Mouse (Mus musculus) limb, embryonic 13.5 days (tissue): ENCODE measurements at regions not wholly inside any gene's neighbourhood (a gene's known extent, or its start where the extent isn't known, plus 50 kb on each side); places are given as distances from the start of the nearest gene placed in this dataset.

Experiments
- ATAC-seq: fragments of 200-750 bp; cut with Nextera tagmentation; 2 replicates; pipeline ENCODE4 v1.8.0; 2017; ENCODE audit warnings: low read depth, moderate number of reproducible peaks, moderate TSS enrichment; ENCODE audit not compliant: low FRiP score
- H3K27ac ChIP-seq: fragments of 300-500 bp; sonication (generic); 2 replicates; pipeline ENCODE4 v1.5.1; 2015; ENCODE audit warnings: inconsistent platforms, mild to moderate bottlenecking, moderate library complexity
- H3K27me3 ChIP-seq: fragments of 300-500 bp; sonication (generic); 2 replicates; pipeline ENCODE4 v1.6.1; 2015; ENCODE audit warnings: mild to moderate bottlenecking, inconsistent platforms
- H3K36me3 ChIP-seq: fragments of 300-500 bp; sonication (generic); 2 replicates; pipeline ENCODE4 v1.6.1; 2015; ENCODE audit warnings: inconsistent platforms, mild to moderate bottlenecking, moderate library complexity
- H3K4me1 ChIP-seq: fragments of 300-500 bp; sonication (generic); 2 replicates; pipeline ENCODE4 v1.6.1; 2015; ENCODE audit warnings: inconsistent platforms
- H3K4me2 ChIP-seq: fragments of 300-500 bp; sonication (generic); replicated peaks from 2 replicates; pipeline ENCODE4 v1.6.1; 2015; ENCODE audit warnings: inconsistent platforms, mild to moderate bottlenecking, moderate library complexity
- H3K4me3 ChIP-seq: fragments of 300-500 bp; sonication (generic); 2 replicates; pipeline ENCODE4 v1.5.1; 2015; ENCODE audit warnings: moderate library complexity, mild to moderate bottlenecking, inconsistent platforms
- H3K9ac ChIP-seq: fragments of 300-500 bp; sonication (generic); 2 replicates; pipeline ENCODE4 v1.6.1; 2015; ENCODE audit warnings: mild to moderate bottlenecking, inconsistent platforms
- H3K9me3 ChIP-seq: fragments of 300-500 bp; sonication (generic); 2 replicates; pipeline ENCODE4 v1.6.1; 2016; ENCODE audit warnings: inconsistent platforms
- WGBS: fragments of 180-500 bp; shearing (Covaris S2); methylation state at CpG from one replicate; pipeline ENCODE4 v1.1.7; 2015; 5-methylcytosine and 5-hydroxymethylcytosine counted together

DNA sequence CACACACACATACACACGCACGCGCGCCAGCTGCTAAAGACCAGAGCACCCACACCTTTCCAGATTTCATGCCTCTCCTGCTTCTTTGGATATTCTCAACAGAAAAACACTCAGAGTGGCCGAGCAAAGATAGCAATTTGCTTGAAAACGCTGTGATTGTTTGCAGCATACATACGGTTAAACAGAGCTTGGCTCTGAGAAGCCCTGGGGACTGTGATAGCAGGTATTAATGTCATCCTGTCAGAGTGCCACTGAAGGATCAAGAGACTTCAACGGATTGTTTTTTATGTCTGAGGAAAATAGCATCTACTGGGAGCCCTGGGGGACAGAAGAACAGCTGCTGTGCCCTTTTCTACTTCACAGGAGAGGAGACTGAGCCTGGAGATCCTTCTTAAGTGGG is 440.4 kb downstream of the Pdcd6ip start:
- no peak for ATAC-seq
- no peaks in the 10 kb centered on the region for H3K36me3 ChIP-seq
- no peak overlapping the region for H3K27ac ChIP-seq
- H3K9ac ChIP-seq: no peak overlapping the region
- no peaks in the 10 kb centered on the region for H3K9me3 ChIP-seq
- H3K4me1 ChIP-seq: no peaks in the 10 kb centered on the region
- H3K4me3 ChIP-seq: no peak overlapping the region
- WGBS: 80% methylated on average over 8 of the region's 8 CpGs
- H3K4me2 ChIP-seq: no peak overlapping the region
- H3K27me3 ChIP-seq: no peaks in the 10 kb centered on the region

DNA sequence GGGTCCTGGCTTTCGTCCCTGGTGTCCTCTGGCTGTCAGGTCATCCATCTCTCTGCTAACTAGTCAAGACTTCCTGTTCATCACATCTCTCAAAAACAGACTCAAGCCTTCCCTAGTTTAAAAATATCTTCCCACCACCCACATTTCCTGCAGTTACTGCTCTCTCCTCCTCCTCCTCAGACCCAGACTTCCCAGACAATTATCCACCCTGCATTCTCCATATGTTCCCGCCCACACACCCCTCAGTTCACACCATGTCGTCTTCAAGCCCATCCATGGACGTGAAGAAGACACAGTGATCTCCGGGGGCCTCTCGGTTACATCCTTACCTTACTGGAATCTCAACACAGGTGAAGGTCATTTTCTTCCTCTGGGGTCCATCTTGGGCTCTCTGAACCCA is 444.4 kb downstream of the Pdcd6ip start:
- H3K36me3 ChIP-seq: no peaks in the 10 kb centered on the region
- 83% methylated on average over 6 of the region's 6 CpGs for WGBS
- H3K27ac ChIP-seq: no peak overlapping the region
- H3K4me1 ChIP-seq: no peaks in the 10 kb centered on the region
- no peak overlapping the region for H3K4me2 ChIP-seq
- H3K9ac ChIP-seq: no peak overlapping the region
- H3K27me3 ChIP-seq: no peaks in the 10 kb centered on the region
- no peak overlapping the region for H3K4me3 ChIP-seq
- H3K9me3 ChIP-seq: no peaks in the 10 kb centered on the region
- no peak for ATAC-seq

DNA sequence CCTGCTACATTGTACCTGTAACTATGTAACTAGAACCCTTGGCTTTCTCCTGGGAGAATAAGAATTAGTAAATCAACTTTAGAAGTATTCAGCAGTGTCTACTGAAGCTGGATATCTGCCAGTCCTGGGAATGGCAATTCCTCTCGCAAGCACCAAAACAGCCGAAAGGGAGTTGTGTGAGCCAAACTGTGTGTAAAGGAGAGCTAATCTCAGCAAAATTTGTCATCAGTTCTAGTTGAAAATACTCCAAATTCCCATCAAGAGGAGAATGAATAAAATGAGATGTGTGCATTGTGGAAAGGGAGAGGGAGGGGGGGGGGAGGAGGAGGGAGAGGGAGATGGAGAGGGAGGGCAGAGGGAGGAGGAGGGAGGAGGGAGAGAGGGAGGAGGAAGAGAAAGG is 447.8 kb downstream of the Pdcd6ip start:
- Histone ChIP-seq H3K4me2 (no peak overlapping the region), H3K9me3 (peaks cover 2% of the 10 kb centered on the region; the same call in 1 of the 2 replicates), H3K36me3 (no peaks in the 10 kb centered on the region), H3K4me3 (no peak overlapping the region), H3K27ac (no peak overlapping the region), H3K9ac (no peak overlapping the region), H3K4me1 (no peaks in the 10 kb centered on the region), H3K27me3 (no peaks in the 10 kb centered on the region)
- no peak for ATAC-seq
- 94% methylated on average over 2 of the region's 2 CpGs for WGBS

GRCm38 (mm10) chr9:113258556-113258955 is 449.5 kb downstream of the Pdcd6ip start:
- no peaks in the 10 kb centered on the region for H3K4me1 ChIP-seq
- ATAC-seq: no peak
- H3K9ac ChIP-seq: no peak overlapping the region
- H3K27me3 ChIP-seq: no peaks in the 10 kb centered on the region
- no peak overlapping the region for H3K4me3 ChIP-seq
- H3K27ac ChIP-seq: no peak overlapping the region
- H3K36me3 ChIP-seq: no peaks in the 10 kb centered on the region
- peaks cover 4% of the 10 kb centered on the region; the same call in 1 of the 2 replicates for H3K9me3 ChIP-seq
- H3K4me2 ChIP-seq: no peak overlapping the region
- WGBS: 85% methylated on average over 2 of the region's 2 CpGs

- peak; percentile 91 for ATAC-seq
- Histone ChIP-seq H3K4me1 (peaks cover 7% of the 10 kb centered on the region; the same call in 1 of the 2 replicates), H3K9me3 (no peaks in the 10 kb centered on the region), H3K4me3 (no peak overlapping the region), H3K9ac (no peak overlapping the region), H3K27me3 (peaks cover 12% of the 10 kb centered on the region), H3K36me3 (no peaks in the 10 kb centered on the region), H3K4me2 (no peak overlapping the region), H3K27ac (no peak overlapping the region)
- WGBS: 34% methylated on average over 12 of the region's 12 CpGs
Measured at GRCm38 (mm10) chr9:113248703-113249274, 459.3 kb downstream of the Pdcd6ip start.

GRCm38 (mm10) chr9:113247950-113248349 is 460.1 kb downstream of the Pdcd6ip start:
- no peak for ATAC-seq
- Histone ChIP-seq H3K9me3 (no peaks in the 10 kb centered on the region), H3K36me3 (no peaks in the 10 kb centered on the region), H3K9ac (no peak overlapping the region), H3K27ac (no peak overlapping the region), H3K4me3 (no peak overlapping the region), H3K4me2 (no peak overlapping the region), H3K4me1 (peaks cover 7% of the 10 kb centered on the region; the same call in 1 of the 2 replicates), H3K27me3 (peaks cover 12% of the 10 kb centered on the region)
- WGBS: 45% methylated on average over 5 of the region's 5 CpGs

DNA sequence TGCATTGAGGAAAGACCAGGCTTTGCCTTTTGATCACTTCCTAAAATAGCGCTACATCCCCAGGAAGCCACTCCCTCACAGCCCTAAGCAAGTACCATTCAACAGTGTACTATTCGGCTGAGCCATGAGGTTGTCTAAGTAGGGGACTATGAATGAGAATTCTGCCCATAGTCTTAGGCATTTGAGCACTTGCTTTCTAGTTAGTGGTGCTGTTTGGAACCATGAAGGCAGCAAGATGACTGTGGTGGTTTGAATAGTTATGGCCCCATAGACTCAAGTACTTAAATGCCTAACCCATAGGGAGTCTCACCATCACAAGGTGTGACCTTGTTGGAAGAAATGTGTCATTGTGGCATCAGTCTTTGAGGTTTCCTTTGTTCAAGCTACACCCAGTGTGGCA is 464.2 kb downstream of the Pdcd6ip start:
- no peaks in the 10 kb centered on the region for H3K9me3 ChIP-seq
- no peak for ATAC-seq
- no peak overlapping the region for H3K4me2 ChIP-seq
- peaks cover 7% of the 10 kb centered on the region; the same call in 1 of the 2 replicates for H3K4me1 ChIP-seq
- 88% methylated on average over 2 of the region's 2 CpGs for WGBS
- H3K27me3 ChIP-seq: peaks cover 8% of the 10 kb centered on the region; the same call in 1 of the 2 replicates
- no peak overlapping the region for H3K4me3 ChIP-seq
- no peak overlapping the region for H3K27ac ChIP-seq
- no peaks in the 10 kb centered on the region for H3K36me3 ChIP-seq
- H3K9ac ChIP-seq: no peak overlapping the region

DNA sequence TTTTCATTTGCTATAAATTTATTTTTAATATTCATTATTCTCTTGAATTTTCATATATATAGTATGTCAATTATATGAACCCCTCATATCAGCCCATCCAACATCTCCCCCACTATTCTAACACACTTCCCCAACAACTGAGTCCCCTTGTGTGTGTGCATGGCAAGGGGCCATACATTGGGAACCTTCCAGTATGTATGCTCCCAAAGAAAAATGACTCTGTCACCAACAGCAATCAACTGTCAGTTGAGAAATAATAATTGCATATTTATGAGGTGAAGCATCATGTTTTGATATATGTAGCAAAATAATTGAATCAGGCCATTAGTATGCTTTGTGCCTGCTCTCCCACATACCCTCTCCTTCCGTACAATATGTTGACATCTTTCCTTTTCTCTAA is 474.7 kb downstream of the Pdcd6ip start:
- no peak overlapping the region for H3K27ac ChIP-seq
- no peak overlapping the region for H3K4me2 ChIP-seq
- no peak overlapping the region for H3K9ac ChIP-seq
- WGBS: 84% methylated on average over 1 of the region's 1 CpGs
- H3K9me3 ChIP-seq: no peaks in the 10 kb centered on the region
- H3K4me3 ChIP-seq: no peak overlapping the region
- no peaks in the 10 kb centered on the region for H3K4me1 ChIP-seq
- no peak for ATAC-seq
- H3K27me3 ChIP-seq: no peaks in the 10 kb centered on the region
- no peaks in the 10 kb centered on the region for H3K36me3 ChIP-seq

- no peak for ATAC-seq
- Histone ChIP-seq H3K4me2 (no peak overlapping the region), H3K4me1 (no peaks in the 10 kb centered on the region), H3K36me3 (no peaks in the 10 kb centered on the region), H3K9me3 (peaks cover 5% of the 10 kb centered on the region; the same call in 1 of the 2 replicates), H3K27me3 (no peaks in the 10 kb centered on the region), H3K27ac (no peak overlapping the region), H3K9ac (no peak overlapping the region), H3K4me3 (no peak overlapping the region)
- WGBS: 88% methylated on average over 1 of the region's 1 CpGs
Measured at GRCm38 (mm10) chr9:113229391-113229790, 478.7 kb downstream of the Pdcd6ip start.

GRCm38 (mm10) chr9:113213930-113214329 is 494.1 kb downstream of the Pdcd6ip start:
- Histone ChIP-seq H3K4me3 (no peak overlapping the region), H3K27me3 (no peaks in the 10 kb centered on the region), H3K4me2 (no peak overlapping the region), H3K36me3 (no peaks in the 10 kb centered on the region), H3K4me1 (no peaks in the 10 kb centered on the region), H3K9ac (no peak overlapping the region), H3K9me3 (no peaks in the 10 kb centered on the region), H3K27ac (no peak overlapping the region)
- 76% methylated on average over 5 of the region's 5 CpGs for WGBS
- no peak for ATAC-seq

GRCm38 (mm10) chr9:113212389-113212788 is 495.7 kb downstream of the Pdcd6ip start:
- no peaks in the 10 kb centered on the region for H3K36me3 ChIP-seq
- 76% methylated on average over 2 of the region's 2 CpGs for WGBS
- no peaks in the 10 kb centered on the region for H3K4me1 ChIP-seq
- no peak overlapping the region for H3K4me3 ChIP-seq
- no peak for ATAC-seq
- H3K4me2 ChIP-seq: no peak overlapping the region
- no peak overlapping the region for H3K27ac ChIP-seq
- no peak overlapping the region for H3K9ac ChIP-seq
- H3K27me3 ChIP-seq: no peaks in the 10 kb centered on the region
- H3K9me3 ChIP-seq: no peaks in the 10 kb centered on the region

GRCm38 (mm10) chr9:113208181-113208580 is 499.9 kb downstream of the Pdcd6ip start:
- H3K9ac ChIP-seq: no peak overlapping the region
- H3K4me2 ChIP-seq: no peak overlapping the region
- H3K36me3 ChIP-seq: no peaks in the 10 kb centered on the region
- no peak overlapping the region for H3K27ac ChIP-seq
- no peaks in the 10 kb centered on the region for H3K27me3 ChIP-seq
- 38% methylated on average over 4 of the region's 4 CpGs for WGBS
- no peak overlapping the region for H3K4me3 ChIP-seq
- no peaks in the 10 kb centered on the region for H3K9me3 ChIP-seq
- ATAC-seq: no peak
- no peaks in the 10 kb centered on the region for H3K4me1 ChIP-seq

DNA sequence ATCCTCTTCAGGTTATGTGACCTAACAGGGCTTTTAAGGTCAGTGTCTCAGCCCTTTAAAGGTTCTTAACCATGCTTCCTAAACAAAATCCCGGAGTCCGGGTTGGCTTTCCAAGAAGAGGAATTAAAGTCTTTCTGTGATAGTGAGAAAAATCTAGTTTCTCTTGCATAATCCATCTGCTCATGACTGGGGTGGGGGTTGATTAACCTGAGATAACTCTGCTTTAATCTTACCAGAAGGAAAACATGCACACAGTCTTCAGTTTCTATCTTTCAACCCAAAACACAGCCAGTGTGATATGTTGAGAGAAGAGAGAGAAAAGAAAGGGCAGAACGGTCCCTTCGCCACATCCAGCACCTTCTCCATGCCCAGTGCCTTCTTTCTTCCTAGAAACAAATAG is 508.8 kb downstream of the Pdcd6ip start:
- 88% methylated on average over 4 of the region's 4 CpGs for WGBS
- no peaks in the 10 kb centered on the region for H3K27me3 ChIP-seq

More for the DNA sequence above, 508.8 kb downstream of the Pdcd6ip start:
- Histone ChIP-seq H3K4me2 (no peak overlapping the region), H3K9ac (no peak overlapping the region), H3K27ac (no peak overlapping the region), H3K4me3 (no peak overlapping the region), H3K4me1 (no peaks in the 10 kb centered on the region), H3K9me3 (no peaks in the 10 kb centered on the region), H3K36me3 (no peaks in the 10 kb centered on the region)
- ATAC-seq: no peak
